Mouse (Mus musculus): ENCODE data around the gene Gmnn. TPM values are rescaled to one million over a fixed set of nuclear protein-coding genes. Genes with fewer than 3 reads are reported as not detected.
A peak's percentile ranks its signal among the peaks of the same experiment; 100 is the strongest.

Gmnn gene
- total and polyA plus RNA-seq, 3 experiments, result 127 to 155 (median 129) TPM

DNA sequence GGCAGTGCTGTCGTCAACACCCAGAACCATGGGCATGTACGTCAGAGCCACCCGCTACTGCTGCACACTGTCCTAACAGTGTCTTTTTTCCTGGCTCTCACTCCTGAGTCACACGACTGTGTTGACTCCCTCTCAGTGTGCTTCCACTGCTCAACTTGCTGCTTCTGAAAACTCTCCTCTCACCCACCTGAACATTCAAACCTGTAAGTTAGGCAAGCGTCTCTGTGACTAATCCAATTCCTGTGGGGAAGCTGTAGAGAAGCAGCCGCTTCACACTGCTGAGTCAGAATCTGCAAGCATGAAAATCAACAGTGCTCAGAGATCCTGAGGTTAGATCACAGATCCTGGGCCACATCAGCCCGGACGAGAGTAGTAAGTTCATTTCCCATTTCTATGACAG, 10.3 kb downstream of the Gmnn start:
- no peak overlapping the region for H3K27ac ChIP-seq (ENCODE audit: control insufficient read depth, low read depth, low read length)
- H3K36me3 ChIP-seq (ENCODE audit: control insufficient read depth in 1 of 2, insufficient read depth in 2 of 2, low read length in 2 of 2), result peaks cover 0 to 27% of the 10 kb centered on the region in 2 experiments; a peak in 2 of 4 replicates
- H3K9ac ChIP-seq (ENCODE audit: control insufficient read depth, low read depth, low read length, poor library complexity, severe bottlenecking), result no peak overlapping the region
- H3K27me3 ChIP-seq (ENCODE audit: control insufficient read depth in 1 of 2, insufficient read depth in 2 of 2, low read length in 2 of 2), result no peaks in the 10 kb centered on the region
- H3K9me3 ChIP-seq (replicated peaks; ENCODE audit: insufficient read depth, low read length), result no peaks in the 10 kb centered on the region
- H3K79me2 ChIP-seq (ENCODE audit: control insufficient read depth, insufficient read depth, low read length, poor library complexity), result no peaks in the 10 kb centered on the region
- TF ChIP-seq POLR2A (IDR thresholded peaks at IDR 0.05; ENCODE audit: control insufficient read depth in 1 of 2, insufficient read depth in 1 of 2, low read depth in 1 of 2, low read length in 2 of 2, poor library complexity in 1 of 2), result peak in 1 of 2 experiments; percentile 25; a peak in 1 of 4 replicates
- no peak for TF ChIP-seq CHD1 (IDR thresholded peaks at IDR 0.05; ENCODE audit: low read depth, low read length)
- TF ChIP-seq TCF12 (IDR thresholded peaks at IDR 0.05; ENCODE audit: low read depth, low read length), result no peak
- no peak for DNase-seq (ENCODE audit: low read depth, low spot score)
- H3K4me1 ChIP-seq (ENCODE audit: control insufficient read depth in 1 of 2, insufficient read depth in 2 of 2, low read length in 2 of 2), result no peaks in the 10 kb centered on the region
- H3K4me3 ChIP-seq (ENCODE audit: control insufficient read depth in 1 of 2, insufficient read depth in 1 of 2, low read depth in 2 of 2, low read length in 2 of 2), result no peak overlapping the region

DNA sequence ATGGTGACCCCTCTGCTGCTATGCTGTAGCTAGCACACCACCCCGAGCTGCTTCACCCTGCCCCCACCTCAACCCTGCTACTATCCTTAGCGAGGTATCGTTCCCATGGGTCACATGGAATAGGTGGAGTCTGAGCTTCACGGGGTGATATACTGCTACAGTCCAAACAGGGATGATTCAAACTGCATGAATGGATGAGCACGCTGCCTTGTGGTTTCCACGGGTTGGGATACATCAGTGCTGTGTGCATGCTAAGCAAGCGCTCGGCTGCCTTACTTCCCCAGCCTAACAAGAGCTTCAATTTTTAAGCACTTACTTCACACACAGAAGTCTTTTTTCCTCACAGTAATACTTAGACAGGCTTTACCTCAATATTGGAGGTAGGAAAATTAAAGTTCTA, 10.9 kb downstream of the Gmnn start:
- H3K79me2 ChIP-seq (ENCODE audit: control insufficient read depth, insufficient read depth, low read length, poor library complexity), result no peaks in the 10 kb centered on the region
- TF ChIP-seq GABPA (IDR thresholded peaks at IDR 0.05; ENCODE audit: low read depth, low read length), result no peak
- no peak for TF ChIP-seq USF1 (IDR thresholded peaks at IDR 0.05; ENCODE audit: low read depth, low read length)
- TF ChIP-seq POLR2AphosphoS5 (IDR thresholded peaks at IDR 0.05; ENCODE audit: borderline replicate concordance, low read depth, low read length), result no peak
- no peak for TF ChIP-seq EP300 (IDR thresholded peaks at IDR 0.05; ENCODE audit: low read depth in 1 of 2, low read length in 2 of 2)
- no peaks in the 10 kb centered on the region for H3K4me1 ChIP-seq (ENCODE audit: control insufficient read depth in 1 of 2, insufficient read depth in 2 of 2, low read length in 2 of 2)
- no peaks in the 10 kb centered on the region for H3K9me3 ChIP-seq (replicated peaks; ENCODE audit: insufficient read depth, low read length)
- no peak overlapping the region for H3K27ac ChIP-seq (ENCODE audit: control insufficient read depth, low read depth, low read length)
- no peak overlapping the region for H3K9ac ChIP-seq (ENCODE audit: control insufficient read depth, low read depth, low read length, poor library complexity, severe bottlenecking)
- H3K36me3 ChIP-seq (ENCODE audit: control insufficient read depth in 1 of 2, insufficient read depth in 2 of 2, low read length in 2 of 2), result peaks cover 0 to 22% of the 10 kb centered on the region in 2 experiments; a peak in 2 of 4 replicates
- no peaks in the 10 kb centered on the region for H3K27me3 ChIP-seq (ENCODE audit: control insufficient read depth in 1 of 2, insufficient read depth in 2 of 2, low read length in 2 of 2)
- no peak overlapping the region for H3K4me3 ChIP-seq (ENCODE audit: control insufficient read depth in 1 of 2, insufficient read depth in 1 of 2, low read depth in 2 of 2, low read length in 2 of 2)
- no peak for DNase-seq (ENCODE audit: low read depth, low spot score)

DNA sequence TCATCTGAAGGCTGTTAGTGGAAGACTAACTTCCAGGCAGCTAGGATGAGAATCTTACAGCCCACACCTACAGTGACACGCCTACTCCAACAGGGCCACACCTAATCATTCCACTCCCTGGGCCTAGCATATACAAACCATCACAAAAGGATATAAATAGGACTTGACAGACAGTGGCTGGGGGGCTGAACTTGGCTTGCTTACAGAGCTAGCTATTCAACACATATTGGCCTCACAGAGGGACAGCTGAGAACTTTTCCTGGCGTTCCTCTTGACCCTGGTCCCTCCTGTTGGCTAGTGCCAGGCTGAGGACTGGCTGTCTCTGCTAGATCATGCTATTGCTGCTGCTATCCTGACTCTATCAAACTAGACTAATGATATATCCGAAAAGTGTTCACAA, 13.9 kb downstream of the Gmnn start:
- H3K9me3 ChIP-seq (replicated peaks; ENCODE audit: insufficient read depth, low read length), result no peaks in the 10 kb centered on the region
- H3K79me2 ChIP-seq (ENCODE audit: control insufficient read depth, insufficient read depth, low read length, poor library complexity), result no peaks in the 10 kb centered on the region
- TF ChIP-seq USF1 (IDR thresholded peaks at IDR 0.05; ENCODE audit: low read depth, low read length) (no peak), MEF2A (IDR thresholded peaks at IDR 0.05; ENCODE audit: extremely low read depth, insufficient replicate concordance, low read depth, low read length, poor library complexity, severe bottlenecking) (no peak), UBTF (IDR thresholded peaks at IDR 0.05; ENCODE audit: borderline replicate concordance, insufficient read depth, low read depth, low read length) (no peak), TCF12 (IDR thresholded peaks at IDR 0.05; ENCODE audit: low read depth, low read length) (no peak), RCOR1 (IDR thresholded peaks at IDR 0.05; ENCODE audit: low read depth, low read length) (no peak), BHLHE40 (IDR thresholded peaks at IDR 0.05; ENCODE audit: borderline replicate concordance, low read depth, low read length) (no peak), ZC3H11A (IDR thresholded peaks at IDR 0.05; ENCODE audit: low read depth, low read length) (no peak), MAFK (IDR thresholded peaks at IDR 0.05; ENCODE audit: borderline replicate concordance, low read depth, low read length) (no peak), CHD1 (IDR thresholded peaks at IDR 0.05; ENCODE audit: low read depth, low read length) (no peak), TAL1 (IDR thresholded peaks at IDR 0.05; ENCODE audit: low read length) (no peak), ZKSCAN1 (IDR thresholded peaks at IDR 0.05; ENCODE audit: low read depth, low read length) (no peak), JUND (IDR thresholded peaks at IDR 0.05; ENCODE audit: low read depth, low read length) (no peak), EP300 (IDR thresholded peaks at IDR 0.05; ENCODE audit: low read depth in 1 of 2, low read length in 2 of 2) (no peak), CHD2 (IDR thresholded peaks at IDR 0.05; ENCODE audit: low read length) (no peak)
- no peaks in the 10 kb centered on the region for H3K27me3 ChIP-seq (ENCODE audit: control insufficient read depth in 1 of 2, insufficient read depth in 2 of 2, low read length in 2 of 2)
- no peak overlapping the region for H3K9ac ChIP-seq (ENCODE audit: control insufficient read depth, low read depth, low read length, poor library complexity, severe bottlenecking)
- H3K4me1 ChIP-seq (ENCODE audit: control insufficient read depth in 1 of 2, insufficient read depth in 2 of 2, low read length in 2 of 2), result no peaks in the 10 kb centered on the region
- H3K36me3 ChIP-seq (ENCODE audit: control insufficient read depth in 1 of 2, insufficient read depth in 2 of 2, low read length in 2 of 2), result peaks cover 0 to 14% of the 10 kb centered on the region in 2 experiments; a peak in 2 of 4 replicates
- no peak overlapping the region for H3K4me3 ChIP-seq (ENCODE audit: control insufficient read depth in 1 of 2, insufficient read depth in 1 of 2, low read depth in 2 of 2, low read length in 2 of 2)
- H3K27ac ChIP-seq (ENCODE audit: control insufficient read depth, low read depth, low read length), result no peak overlapping the region
- no peak for DNase-seq (ENCODE audit: low read depth, low spot score)
